Mouse (Mus musculus) activated CD4-positive, CD25-positive, alpha-beta regulatory T cell, adult 4 months (primary cell): ENCODE measurements at regions not wholly inside any gene's neighbourhood (a gene's known extent, or its start where the extent isn't known, plus 50 kb on each side); places are given as distances from the start of the nearest gene placed in this dataset.

Experiments used
- ATAC-seq: one replicate; pipeline ENCODE4 v1.8.0; 2017

DNA sequence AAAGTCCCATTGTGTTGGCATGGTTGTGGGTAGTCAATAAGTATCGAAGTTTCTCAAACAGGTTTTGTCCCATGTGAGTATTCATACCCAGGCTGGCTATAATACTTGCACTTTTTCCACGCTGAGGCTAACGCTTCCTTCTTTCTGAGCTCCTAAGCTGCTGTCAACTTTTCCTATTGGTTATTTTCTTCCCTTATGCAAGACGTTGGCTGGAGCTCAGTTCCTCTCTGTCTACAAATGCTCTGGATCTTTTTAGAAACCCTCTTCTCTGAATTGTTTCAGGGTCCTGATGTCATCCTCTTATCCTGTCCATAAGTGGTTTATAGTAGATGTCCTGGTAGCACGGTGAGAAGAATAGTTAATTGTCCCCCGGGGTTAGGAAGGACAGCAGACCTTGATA is 278.7 kb upstream of the Sel1l start:
- ATAC-seq, result no peak

DNA sequence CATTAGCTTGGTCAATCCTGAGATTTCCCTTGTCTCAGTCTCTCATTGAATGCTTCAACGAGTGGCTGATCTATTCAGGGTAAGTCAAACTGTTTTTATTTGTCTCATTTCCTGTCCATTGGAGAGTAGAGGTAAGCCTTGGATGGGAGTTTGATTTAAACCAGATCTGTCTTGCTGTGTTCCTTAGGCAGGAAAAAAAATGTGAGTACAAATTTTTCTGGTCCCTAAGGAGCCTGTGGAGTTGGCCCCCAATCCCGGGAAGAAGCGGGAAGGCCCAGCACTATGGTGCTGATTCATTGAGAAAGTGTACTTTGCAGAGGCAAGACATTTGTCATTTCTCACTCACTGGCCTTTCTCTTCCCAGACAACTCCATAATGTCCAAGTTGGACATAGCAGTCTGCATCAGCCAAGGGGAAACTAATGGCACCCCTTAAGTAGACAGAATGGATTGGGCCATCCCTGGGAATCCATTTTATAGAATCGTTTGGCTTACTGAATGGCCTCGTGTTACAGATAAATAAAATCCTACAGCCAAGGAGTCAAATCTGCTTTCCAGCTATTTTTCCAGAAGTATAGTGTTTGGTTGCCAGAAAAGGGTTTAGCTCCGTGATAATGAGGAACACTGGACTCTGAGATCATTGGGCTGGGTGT is 271.3 kb upstream of the Sel1l start:
- ATAC-seq, result no peak

DNA sequence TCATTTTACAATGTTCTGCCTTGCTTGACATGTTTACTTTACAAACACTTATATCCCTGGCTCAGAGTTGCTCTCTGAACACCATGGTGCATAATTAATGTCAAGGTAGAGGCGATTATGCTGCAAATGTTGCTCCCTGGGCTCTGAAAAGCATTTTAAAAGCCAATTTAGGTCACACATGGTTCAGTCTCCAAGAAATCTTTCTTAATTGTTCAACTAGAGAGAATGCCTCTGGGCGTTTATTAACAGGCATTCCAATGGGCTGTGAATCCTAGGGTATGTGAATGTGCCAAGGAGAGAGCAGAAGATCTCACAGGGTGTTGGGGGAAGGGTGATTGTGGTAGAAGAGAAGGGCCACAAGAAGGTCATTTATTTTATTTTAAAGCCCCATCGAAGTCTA is 260.7 kb upstream of the Sel1l start:
- no peak for ATAC-seq

DNA sequence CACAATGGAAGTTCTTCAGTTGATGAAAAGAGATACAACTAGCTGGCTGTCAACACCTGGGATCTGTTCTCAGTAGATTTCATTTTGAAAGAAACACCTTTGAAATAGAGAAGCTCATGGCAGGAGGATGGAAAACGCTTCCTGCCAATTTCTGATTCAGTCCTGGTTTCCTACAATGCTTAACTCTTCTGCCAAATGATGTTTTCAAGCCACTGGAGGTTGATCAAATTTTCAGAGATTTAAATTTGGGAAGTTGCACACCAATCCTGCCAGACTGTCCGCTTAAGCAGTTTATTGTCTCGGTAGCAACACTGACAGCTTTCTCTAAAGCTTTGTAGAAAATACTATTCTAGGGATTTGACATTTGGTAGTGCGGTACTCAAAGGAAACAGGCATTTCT is 251.1 kb upstream of the Sel1l start:
- ATAC-seq, result no peak

DNA sequence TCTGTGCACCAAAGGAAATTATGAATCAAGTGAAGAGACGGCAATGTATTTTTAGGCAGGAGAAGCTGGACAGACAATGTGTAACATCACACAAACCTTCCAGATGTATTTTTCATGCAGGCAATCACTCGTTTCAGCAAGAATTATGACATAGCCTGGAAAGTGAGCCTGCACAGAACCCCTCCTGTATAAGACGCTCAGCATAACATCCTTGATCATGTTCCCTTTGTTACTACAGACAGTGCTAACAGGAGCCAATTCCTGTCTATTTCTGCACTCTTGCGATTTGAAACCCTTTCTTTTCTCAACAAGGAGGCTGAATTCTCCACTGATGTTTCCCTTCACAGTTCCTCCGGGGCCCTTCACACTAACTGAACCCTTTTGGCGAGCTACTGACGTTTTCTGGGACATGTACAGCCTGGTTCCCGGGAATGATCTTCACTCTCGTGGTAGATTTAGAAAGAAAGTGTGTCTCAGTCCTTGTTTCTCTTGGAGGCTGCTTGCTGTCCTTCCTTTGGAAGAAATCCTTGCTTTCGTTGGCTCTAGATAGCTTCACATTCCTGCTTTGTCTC is 243.9 kb upstream of the Sel1l start:
- ATAC-seq, result no peak

DNA sequence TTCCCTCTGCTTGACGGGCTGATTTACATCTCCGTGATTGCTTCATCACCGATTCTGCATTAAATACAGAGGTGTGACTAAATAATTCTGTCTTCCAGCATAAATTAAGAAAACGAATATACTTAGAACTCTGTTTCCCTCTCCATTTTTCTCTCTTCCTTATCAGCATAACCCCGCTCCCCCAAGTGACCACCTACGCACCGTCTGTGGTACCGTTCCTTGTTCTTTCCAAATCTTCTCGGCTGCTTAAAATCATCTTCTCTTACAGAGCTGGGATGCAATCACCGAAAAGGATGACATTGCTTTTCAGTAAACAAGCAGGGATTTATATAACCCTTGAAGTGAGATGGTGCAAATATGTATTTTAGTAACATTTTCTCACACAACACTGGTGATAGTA is 224.3 kb upstream of the Sel1l start:
- ATAC-seq, result no peak

DNA sequence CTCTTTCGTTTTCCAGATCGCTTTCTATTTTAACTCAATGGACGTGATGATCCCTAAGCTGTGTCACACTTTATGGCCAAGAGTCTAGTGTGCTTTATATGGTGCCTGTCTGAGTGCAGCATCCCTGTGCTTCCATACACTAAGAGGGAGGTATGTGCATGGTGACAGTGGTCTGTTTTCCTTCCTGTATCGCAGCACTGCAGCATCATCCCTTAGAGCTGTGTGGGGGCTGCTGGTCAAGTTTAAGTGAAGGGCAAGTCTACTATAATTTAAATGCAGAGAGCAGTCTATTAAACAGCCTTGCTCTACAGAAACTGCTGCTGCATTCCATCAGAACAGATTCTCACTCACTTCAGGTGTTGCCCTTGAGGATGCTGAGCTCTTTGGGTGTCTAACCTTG is 213.8 kb upstream of the Sel1l start:
- ATAC-seq, result no peak

DNA sequence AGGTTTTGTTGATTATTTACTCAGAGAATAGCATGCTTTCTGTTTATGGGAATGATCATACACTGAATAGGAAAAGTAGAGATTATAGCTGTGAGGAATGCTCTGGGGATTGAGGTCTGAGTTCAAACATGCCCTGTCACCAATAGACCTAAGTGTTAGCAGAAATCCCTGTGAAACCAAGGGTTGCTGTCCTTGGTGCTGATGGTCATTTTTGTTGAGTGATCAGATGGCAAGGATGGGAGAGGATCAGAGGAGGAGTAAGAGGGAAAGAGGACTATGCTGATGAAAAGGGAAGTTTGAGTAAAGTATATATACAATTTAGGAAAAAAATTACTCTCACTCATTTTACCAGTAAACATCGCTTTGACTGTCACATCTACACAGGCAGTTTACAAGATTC is 191.5 kb upstream of the Sel1l start:
- ATAC-seq, result no peak

DNA sequence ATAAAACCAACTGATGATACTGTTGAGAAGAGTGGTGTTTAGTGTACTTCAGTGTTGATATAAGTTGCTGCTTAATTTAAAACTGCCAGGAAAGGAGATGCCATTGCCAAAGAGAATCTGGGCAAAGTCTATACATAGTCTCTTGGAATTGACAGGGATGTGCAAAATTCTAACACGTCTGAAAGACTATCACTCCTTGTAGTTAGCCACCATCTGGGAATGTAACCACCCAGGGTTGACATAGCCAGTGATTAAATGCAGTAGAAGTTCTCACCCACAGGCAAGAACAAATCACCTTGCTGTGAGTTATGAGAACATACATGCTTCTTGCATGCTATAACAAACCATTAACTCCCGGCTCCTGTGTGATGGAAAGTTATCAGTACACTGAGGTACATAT is 180.2 kb upstream of the Sel1l start:
- ATAC-seq, result no peak

DNA sequence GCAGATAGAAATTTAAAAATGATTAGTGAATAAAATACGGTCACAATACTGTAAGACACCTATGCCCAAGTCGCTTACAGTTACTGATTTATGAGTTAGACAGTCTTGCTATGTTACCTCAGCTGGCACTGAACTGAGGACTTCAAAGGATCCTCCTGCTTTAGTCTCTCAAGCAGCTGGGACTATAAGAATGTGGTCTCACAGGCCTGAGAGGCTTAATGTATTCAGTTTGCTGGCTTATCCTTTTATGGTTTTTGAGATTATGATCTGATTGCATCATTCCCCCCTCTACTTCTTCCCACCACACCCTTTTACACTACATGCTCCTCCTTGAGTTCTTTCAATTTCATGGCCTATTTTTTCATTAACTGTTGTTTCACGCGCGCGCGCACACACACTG is 179.4 kb upstream of the Sel1l start:
- ATAC-seq, result no peak

DNA sequence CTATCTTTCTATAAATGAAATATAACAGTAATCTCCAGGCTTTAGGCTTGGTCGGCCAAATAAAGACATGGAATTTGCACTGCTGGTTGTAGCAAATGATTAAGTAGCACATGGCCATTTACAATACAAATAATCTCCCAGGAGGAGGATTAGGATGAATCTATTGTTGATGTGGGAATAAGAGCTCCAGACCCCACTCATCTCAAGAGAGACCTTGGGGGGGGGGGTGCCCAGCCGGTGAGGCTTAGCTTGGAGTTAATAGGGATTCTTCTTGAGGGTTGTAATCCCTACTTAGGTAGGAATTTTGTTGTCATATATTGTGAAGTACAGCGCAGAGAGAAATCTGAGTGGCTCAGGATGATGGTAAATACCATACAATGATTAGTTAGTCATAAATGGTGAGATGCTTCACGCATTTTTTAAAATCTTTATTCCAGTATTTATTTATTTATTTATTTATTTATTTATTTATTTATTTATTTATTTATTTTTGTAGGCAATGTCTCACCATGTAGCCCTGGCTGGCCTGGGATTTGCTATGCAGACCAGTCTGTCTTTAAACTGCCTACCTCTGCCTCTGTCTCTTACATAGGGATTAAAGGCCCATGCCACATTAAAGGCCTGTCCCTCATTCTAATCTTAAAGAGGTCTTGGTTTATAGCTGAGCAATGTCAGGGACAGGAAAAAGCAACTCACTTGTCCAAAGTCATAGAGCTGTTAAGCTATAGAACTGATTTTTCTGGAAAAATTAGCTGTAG is 175.7 kb upstream of the Sel1l start:
- ATAC-seq, result no peak

DNA sequence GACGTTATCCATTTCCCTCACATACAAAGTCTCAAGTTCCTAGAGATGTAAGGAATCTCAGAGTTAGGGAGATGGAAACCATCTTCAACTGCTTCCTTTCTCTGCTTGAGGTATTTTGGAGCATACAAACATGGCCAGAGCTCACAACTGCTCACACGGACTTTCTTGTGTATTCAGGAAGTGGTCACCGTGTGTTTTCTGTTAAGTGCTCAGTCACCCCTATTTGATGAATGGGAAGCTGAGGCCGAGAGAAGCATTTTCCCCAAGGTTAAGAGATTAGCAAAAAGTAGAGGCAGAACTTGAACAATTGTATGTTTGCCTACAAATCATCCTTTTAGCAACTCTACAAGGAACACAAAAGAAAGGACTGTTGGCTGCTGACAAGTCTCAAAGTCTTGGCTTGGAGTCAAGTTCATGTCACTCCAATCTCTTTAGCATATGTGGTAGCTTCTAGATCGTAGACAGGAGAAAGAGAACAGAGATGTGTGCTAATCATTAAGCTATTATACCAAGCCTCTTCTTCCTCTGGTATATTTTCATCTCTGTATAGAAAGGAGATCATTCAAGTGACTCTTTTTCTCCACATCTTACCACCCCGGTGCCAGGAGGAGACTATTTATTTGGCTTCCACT is 170.8 kb upstream of the Sel1l start:
- ATAC-seq, result no peak

DNA sequence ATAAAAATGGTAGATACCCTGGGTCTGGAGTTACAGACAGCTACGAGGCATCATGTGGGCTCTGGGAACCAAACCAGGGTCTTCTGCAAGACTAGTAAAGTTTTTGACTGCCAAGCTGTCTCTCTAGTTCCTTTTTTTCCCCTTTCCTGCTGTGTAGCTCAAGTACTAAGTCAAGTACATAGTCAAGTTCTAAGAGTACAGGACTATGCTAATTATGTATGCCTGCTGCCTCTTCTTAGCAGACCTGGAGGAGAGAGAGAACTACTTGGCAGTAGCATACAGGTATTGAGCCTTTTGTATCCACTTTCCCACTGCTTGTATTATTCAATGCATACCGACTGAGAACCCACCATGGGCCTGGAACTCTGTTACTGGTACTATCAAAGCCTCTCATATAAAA is 166.4 kb upstream of the Sel1l start:
- ATAC-seq, result no peak

DNA sequence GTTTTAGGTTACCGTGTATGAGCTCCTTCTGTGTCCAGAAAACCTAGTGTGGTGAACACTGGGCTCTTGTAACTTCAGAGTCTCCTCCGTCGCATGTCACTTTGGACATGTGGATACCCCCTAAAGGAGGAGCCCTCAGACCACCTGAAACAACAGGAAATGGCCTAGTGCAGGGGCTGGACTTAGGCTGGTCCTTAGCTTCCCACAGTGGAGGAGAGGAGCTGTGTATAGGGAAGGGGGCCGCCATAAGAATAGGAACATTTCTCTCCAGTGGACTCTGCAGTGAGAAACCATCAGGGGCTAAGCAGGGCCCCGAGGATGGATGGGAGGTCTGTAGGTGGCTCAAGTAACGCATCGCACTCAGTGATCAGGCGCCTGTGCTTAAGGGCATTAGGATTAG is 165.0 kb upstream of the Sel1l start:
- ATAC-seq, result no peak

DNA sequence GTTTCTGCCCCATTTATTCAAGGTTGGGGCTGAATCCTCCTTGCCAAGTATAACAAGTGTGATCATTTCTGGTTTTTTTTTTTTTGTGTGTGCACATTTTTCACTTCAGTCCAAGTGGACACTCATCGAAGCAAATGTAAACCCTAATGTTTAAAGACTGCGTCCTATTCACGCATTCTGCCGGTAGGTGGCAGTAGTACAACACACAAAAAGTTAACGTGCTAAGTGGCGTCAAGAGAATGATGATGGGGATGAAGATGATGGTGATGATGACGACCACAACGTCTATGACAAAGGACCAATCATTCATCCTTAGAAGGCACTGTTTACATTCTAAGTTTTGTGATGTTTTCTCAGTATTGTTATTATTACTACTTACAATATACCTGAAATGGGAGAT is 164.3 kb upstream of the Sel1l start:
- ATAC-seq, result peak; percentile 54

DNA sequence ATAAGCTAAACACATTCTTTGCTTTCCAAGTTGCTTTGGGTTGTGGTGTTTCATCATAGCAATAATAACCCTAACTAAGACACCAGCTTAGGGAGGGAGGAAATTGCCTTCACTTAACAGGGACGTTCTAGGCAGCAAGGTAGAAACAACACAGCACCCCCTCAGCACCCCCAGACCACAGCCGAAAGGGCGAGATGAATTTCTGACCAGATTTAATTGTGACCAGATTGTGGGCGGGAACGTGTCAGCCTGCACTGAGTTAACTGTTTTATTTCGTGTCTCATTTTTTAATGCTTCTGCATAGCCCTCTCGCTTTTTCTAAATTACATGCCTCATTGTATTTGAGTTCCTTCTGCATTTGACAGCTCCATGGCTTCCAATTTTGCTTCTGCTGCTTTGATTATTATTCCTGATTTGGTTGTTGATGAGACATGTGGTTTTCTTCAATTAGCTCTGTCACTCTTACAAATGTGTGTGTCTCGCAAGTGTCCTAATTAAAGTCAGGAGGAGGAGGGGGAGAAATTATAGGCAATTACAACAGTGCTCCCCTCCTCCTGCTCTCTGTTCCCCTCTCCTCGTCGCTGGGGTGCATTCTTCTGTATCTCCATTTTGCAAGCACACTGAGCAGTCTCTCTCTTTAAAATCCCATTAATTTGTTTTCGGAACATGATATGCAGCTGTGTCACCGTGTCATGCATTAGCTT is 155.6 kb upstream of the Sel1l start:
- no peak for ATAC-seq

DNA sequence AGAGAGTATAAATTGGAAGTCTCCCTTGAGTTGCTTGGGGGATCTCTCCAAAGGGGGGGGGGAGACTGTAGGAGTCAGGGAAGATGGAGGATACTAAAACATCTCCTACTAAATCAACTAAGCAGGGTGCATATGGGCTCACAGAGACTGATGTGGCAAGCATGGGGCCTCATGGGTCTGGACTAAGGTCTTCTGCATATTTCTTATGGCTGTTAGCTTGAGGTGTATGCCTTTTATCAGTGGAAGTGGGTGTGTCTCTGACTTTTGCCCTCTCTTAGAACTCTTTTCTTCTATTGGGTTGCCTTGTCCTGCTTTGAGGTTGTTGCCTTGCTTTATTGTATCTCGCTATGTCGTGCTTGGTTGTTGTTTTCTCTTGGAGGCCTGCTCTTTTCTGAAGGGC is 150.1 kb upstream of the Sel1l start:
- ATAC-seq, result no peak

DNA sequence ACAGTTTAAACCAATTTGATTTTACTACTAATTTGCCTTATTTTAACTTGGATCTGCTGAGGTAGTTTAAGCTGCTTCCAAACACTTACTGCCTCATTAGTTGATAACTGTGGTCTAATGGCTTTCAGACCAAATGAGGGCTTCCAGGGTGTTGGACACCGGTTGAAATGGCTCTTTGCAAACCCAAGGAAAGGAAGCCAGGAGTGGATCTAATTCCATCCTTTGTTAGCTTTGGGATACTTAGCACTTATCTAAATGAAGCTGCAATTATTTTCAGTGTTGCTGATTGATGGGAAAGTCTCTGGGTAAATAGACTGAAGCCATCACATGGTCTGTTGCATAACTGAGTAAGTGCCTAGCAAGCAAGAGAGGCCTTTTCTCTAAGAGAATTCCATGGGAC is 148.4 kb upstream of the Sel1l start:
- ATAC-seq, result no peak

DNA sequence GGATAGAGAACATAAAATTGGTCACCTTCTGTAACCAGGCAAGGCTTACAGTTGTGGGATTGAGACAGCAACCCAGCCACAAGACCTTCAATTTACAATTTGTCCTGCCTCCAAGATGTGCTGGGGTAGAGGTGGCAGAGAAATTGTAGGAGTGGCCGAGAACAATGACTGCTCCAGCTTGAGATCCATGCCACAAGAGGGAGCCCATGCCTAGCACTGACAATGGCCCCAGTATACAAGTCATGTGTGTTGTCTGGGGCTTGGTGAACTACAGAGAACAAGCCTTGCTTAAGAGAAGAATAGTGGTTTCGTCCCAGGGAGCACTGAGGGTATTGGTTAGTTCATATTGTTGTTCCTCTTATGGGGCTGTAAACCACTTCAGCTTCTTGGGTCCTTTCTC is 146.6 kb upstream of the Sel1l start:
- no peak for ATAC-seq

DNA sequence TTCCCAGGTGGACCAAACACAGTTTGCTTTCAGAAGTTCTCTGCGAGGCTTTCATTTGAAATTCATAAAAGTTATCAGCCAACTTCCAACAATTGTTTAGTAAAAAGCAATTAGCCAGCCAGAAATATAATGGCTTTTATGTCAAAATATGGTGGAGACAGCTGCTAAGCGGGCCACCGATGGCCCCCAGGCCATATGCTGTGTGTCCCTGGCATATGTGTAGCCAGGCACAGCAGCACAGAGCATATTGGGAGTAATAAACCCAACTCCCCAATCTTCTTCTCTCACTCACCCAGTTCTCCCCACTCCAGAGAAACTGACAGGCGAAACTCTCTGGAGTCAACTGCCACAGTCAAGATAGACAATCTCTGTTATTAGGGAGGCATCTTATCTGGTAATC is 137.5 kb upstream of the Sel1l start:
- ATAC-seq, result no peak

DNA sequence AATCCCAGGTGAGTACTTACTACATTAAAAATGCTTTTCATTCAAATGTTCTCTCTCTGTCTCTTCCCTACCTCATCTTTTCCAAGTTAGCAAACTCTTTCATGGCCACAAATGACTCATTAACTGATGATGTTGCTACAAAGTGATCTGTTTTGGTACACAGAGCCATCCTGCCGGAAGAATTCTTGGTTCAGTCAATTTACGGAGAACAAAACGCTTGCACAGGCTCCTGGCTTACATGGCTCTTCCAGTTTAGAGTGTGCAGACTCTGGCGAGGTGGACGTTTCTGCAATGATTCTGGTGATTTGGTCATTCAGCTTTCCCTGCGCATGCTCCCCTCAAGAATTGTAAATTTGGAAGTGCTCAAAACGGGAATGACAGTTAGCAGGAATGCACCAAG is 131.4 kb upstream of the Sel1l start:
- no peak for ATAC-seq

DNA sequence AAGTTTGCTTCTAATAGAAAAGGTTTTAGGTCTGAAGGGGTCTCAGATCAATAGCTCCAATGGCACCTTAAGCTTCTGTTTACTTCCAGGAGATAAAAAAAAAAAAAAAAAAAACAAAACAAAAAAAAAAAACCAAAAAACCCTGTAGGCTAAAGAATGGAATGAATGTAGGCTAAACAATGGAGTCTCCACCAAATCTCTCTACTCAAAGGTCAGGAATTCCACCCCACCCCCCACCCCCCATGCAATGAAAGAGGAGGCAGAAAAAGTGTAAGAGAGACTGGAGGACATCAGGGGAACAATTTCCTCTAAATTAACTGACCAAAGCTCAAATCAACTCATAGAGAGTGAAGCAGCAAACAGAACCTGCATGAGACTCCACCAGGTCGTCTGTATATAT is 122.1 kb upstream of the Sel1l start:
- ATAC-seq, result no peak

DNA sequence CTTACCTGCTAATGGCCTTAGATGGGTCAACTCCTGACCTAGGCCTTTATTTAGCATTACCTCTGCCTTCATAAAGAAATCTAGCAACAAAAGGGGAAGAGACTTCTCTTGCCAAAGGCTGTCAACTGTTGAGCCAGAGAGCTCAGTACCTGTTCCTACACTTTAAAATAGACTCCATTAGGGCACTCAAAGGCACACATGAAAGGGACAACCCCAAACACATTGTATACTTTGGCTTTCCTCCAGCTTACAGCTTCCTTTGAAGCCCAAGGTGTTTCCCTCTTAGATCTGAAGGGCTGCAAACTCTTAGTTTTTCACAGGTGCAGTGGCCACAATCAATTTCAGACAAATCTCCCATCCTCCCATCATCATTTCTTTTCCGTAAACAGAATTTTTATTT is 117.0 kb upstream of the Sel1l start:
- ATAC-seq, result no peak
